Mouse (Mus musculus): Measurements from ENCODE around the gene Sorl1. TPM values are rescaled to one million over a fixed set of nuclear protein-coding genes. Genes with fewer than 3 reads are reported as not detected.

Sorl1 gene
- polyA plus RNA-seq, 1 experiment, result 58.1 TPM

DNA sequence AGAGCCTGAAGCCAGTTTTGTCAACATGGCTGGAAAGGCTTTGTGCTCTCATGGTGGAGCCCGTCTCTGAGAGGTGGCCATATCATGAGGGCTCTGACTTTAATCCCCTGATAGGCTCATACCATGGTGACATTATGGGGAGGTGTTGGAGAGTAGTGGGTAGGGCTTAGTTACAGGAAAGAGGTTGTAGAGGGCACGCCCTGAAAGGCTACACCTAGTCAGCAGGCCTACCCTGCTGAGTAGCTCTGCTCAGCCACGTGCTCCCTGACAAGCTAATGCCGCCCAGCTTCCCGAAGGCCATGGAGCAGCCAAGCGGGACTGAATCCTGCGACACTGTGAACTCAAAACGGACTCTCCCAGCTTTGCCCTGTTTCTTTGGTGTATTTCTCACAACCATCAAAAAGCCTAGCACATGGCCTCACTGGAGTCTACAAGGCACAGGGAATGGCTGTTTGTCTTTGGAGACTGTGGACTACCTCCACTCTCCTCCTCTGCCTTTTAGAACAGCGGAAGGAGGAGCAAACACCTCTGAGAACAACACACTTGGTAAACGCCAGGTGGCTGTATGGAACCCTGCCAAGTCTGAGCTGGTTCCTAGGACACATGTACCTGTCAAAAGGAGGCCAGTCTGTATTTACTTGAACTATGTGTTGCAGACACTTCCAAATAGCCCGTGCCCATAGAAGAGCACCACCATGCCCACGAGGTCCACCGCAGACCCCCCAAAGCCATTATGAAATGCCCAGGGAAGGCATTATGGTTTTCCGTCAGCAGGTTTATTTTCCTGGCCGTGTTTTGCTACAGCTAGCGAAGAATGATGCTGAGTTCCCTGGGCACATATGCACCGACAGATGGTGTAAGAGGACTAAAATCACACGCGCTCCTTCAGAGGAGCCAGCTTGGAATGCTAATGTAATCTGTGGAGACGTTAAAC lies 69.5 kb downstream of the Sorl1 start:
- Histone ChIP-seq H3K27me3 (replicated peaks; ENCODE audit: control insufficient read depth, insufficient read depth, low read length) (no peaks in the 10 kb centered on the region), H3K27ac (ENCODE audit: insufficient read depth, low read depth, low read length) (peak overlapping the region; percentile 63), H3K36me3 (ENCODE audit: control insufficient read depth, insufficient read depth, low read length) (no peaks in the 10 kb centered on the region), H3K4me3 (ENCODE audit: insufficient read depth, low read depth, low read length) (no peak overlapping the region), H3K4me1 (ENCODE audit: control insufficient read depth, insufficient read depth, low read length) (peaks cover 11% of the 10 kb centered on the region; the same call in 1 of the 2 replicates)
- TF ChIP-seq CTCF (conservative IDR thresholded peaks at IDR 0.05; ENCODE audit: insufficient read depth, insufficient read length, low read depth, low read length), result no peak; the same call in 1 of the 2 replicates
- no peak for TF ChIP-seq POLR2A (IDR thresholded peaks at IDR 0.05; ENCODE audit: low read depth, low read length)
- DNase-seq, result peak; percentile 89
- WGBS, result 41% methylated on average over 20 of the region's 20 CpGs

- Histone ChIP-seq H3K4me3 (ENCODE audit: insufficient read depth, low read depth, low read length) (no peak overlapping the region), H3K27me3 (replicated peaks; ENCODE audit: control insufficient read depth, insufficient read depth, low read length) (no peaks in the 10 kb centered on the region), H3K4me1 (ENCODE audit: control insufficient read depth, insufficient read depth, low read length) (peaks cover 11% of the 10 kb centered on the region; the same call in 1 of the 2 replicates), H3K27ac (ENCODE audit: insufficient read depth, low read depth, low read length) (no peak overlapping the region), H3K36me3 (ENCODE audit: control insufficient read depth, insufficient read depth, low read length) (no peaks in the 10 kb centered on the region)
- 93% methylated on average over 12 of the region's 12 CpGs for WGBS
- DNase-seq, result no peak
- TF ChIP-seq CTCF (conservative IDR thresholded peaks at IDR 0.05; ENCODE audit: insufficient read depth, insufficient read length, low read depth, low read length), result no peak
- no peak for TF ChIP-seq POLR2A (IDR thresholded peaks at IDR 0.05; ENCODE audit: low read depth, low read length)
Measured at GRCm38 (mm10) chr9:42053591-42054190, 70.4 kb downstream of the Sorl1 start.

GRCm38 (mm10) chr9:42052713-42053356 lies 71.3 kb downstream of the Sorl1 start:
- H3K36me3 ChIP-seq (ENCODE audit: control insufficient read depth, insufficient read depth, low read length), result no peaks in the 10 kb centered on the region; the same call in 1 of the 2 replicates
- H3K4me1 ChIP-seq (ENCODE audit: control insufficient read depth, insufficient read depth, low read length), result peaks cover 11% of the 10 kb centered on the region; the same call in 1 of the 2 replicates
- TF ChIP-seq CTCF (conservative IDR thresholded peaks at IDR 0.05; ENCODE audit: insufficient read depth, insufficient read length, low read depth, low read length) (no peak), POLR2A (IDR thresholded peaks at IDR 0.05; ENCODE audit: low read depth, low read length) (no peak)
- DNase-seq, result peak; percentile 32
- H3K27me3 ChIP-seq (replicated peaks; ENCODE audit: control insufficient read depth, insufficient read depth, low read length), result no peaks in the 10 kb centered on the region
- no peak overlapping the region for H3K27ac ChIP-seq (ENCODE audit: insufficient read depth, low read depth, low read length)
- WGBS, result 60% methylated on average over 12 of the region's 12 CpGs
- H3K4me3 ChIP-seq (ENCODE audit: insufficient read depth, low read depth, low read length), result no peak overlapping the region

GRCm38 (mm10) chr9:42048542-42048941 lies 75.6 kb downstream of the Sorl1 start:
- no peak for TF ChIP-seq POLR2A (IDR thresholded peaks at IDR 0.05; ENCODE audit: low read depth, low read length)
- TF ChIP-seq CTCF (conservative IDR thresholded peaks at IDR 0.05; ENCODE audit: insufficient read depth, insufficient read length, low read depth, low read length), result no peak
- DNase-seq, result no peak
- H3K36me3 ChIP-seq (ENCODE audit: control insufficient read depth, insufficient read depth, low read length), result no peaks in the 10 kb centered on the region; the same call in 1 of the 2 replicates
- no peaks in the 10 kb centered on the region for H3K27me3 ChIP-seq (replicated peaks; ENCODE audit: control insufficient read depth, insufficient read depth, low read length)
- no peak overlapping the region for H3K4me3 ChIP-seq (ENCODE audit: insufficient read depth, low read depth, low read length)
- WGBS, result 79% methylated on average over 2 of the region's 2 CpGs
- H3K4me1 ChIP-seq (ENCODE audit: control insufficient read depth, insufficient read depth, low read length), result no peaks in the 10 kb centered on the region
- H3K27ac ChIP-seq (ENCODE audit: insufficient read depth, low read depth, low read length), result no peak overlapping the region

- Histone ChIP-seq H3K36me3 (ENCODE audit: control insufficient read depth, insufficient read depth, low read length) (no peaks in the 10 kb centered on the region; the same call in 1 of the 2 replicates), H3K27me3 (replicated peaks; ENCODE audit: control insufficient read depth, insufficient read depth, low read length) (no peaks in the 10 kb centered on the region), H3K27ac (ENCODE audit: insufficient read depth, low read depth, low read length) (no peak overlapping the region), H3K4me1 (ENCODE audit: control insufficient read depth, insufficient read depth, low read length) (no peaks in the 10 kb centered on the region), H3K4me3 (ENCODE audit: insufficient read depth, low read depth, low read length) (no peak overlapping the region)
- 72% methylated on average over 5 of the region's 5 CpGs for WGBS
- DNase-seq, result no peak
- TF ChIP-seq POLR2A (IDR thresholded peaks at IDR 0.05; ENCODE audit: low read depth, low read length), result no peak
- no peak for TF ChIP-seq CTCF (conservative IDR thresholded peaks at IDR 0.05; ENCODE audit: insufficient read depth, insufficient read length, low read depth, low read length)
Measured at GRCm38 (mm10) chr9:42047786-42048185, 76.3 kb downstream of the Sorl1 start.

GRCm38 (mm10) chr9:42046248-42046647 lies 77.8 kb downstream of the Sorl1 start:
- DNase-seq, result no peak
- Histone ChIP-seq H3K4me3 (ENCODE audit: insufficient read depth, low read depth, low read length) (no peak overlapping the region), H3K27ac (ENCODE audit: insufficient read depth, low read depth, low read length) (no peak overlapping the region), H3K4me1 (ENCODE audit: control insufficient read depth, insufficient read depth, low read length) (no peaks in the 10 kb centered on the region), H3K36me3 (ENCODE audit: control insufficient read depth, insufficient read depth, low read length) (no peaks in the 10 kb centered on the region; the same call in 1 of the 2 replicates), H3K27me3 (replicated peaks; ENCODE audit: control insufficient read depth, insufficient read depth, low read length) (no peaks in the 10 kb centered on the region)
- 93% methylated on average over 11 of the region's 11 CpGs for WGBS
- TF ChIP-seq POLR2A (IDR thresholded peaks at IDR 0.05; ENCODE audit: low read depth, low read length), result no peak
- no peak for TF ChIP-seq CTCF (conservative IDR thresholded peaks at IDR 0.05; ENCODE audit: insufficient read depth, insufficient read length, low read depth, low read length)

Data from kidney, adult 2 months (tissue).